Mouse (Mus musculus) MEL (cell line): ENCODE data around the gene Tmem91. TPM values are rescaled to one million over a fixed set of nuclear protein-coding genes. Genes with fewer than 3 reads are reported as not detected.

ENCODE experiments used
- DNase-seq: peaks from one replicate; pipeline ENCODE4 v3.0.0; 2011; ENCODE audit warnings: low read depth, low spot score
- H3K27ac ChIP-seq: 2 replicates; pipeline ENCODE4 v1.5.1; 2012; ENCODE audit warnings: low read depth, mild to moderate bottlenecking, control low read depth, low read length, moderate library complexity; ENCODE audit not compliant: control insufficient read depth
- H3K27me3 ChIP-seq, 2 experiments: fragments of 150-350 bp in 1 of 2; sonication (generic) in 1 of 2; 2 replicates each; pipeline ENCODE4 v1.6.1; 2012; ENCODE audit warnings: low read length in 2 of 2, mild to moderate bottlenecking in 2 of 2, improper control_type of control experiment in 1 of 2, moderate library complexity in 1 of 2; ENCODE audit not compliant: insufficient read depth in 2 of 2, control insufficient read depth in 1 of 2
- H3K36me3 ChIP-seq, 2 experiments: 2 replicates each; pipeline ENCODE4 v1.6.1; 2012 to 2014; ENCODE audit warnings: low read length in 2 of 2, improper control_type of control experiment in 1 of 2, inconsistent platforms in 1 of 2, mild to moderate bottlenecking in 1 of 2; ENCODE audit not compliant: insufficient read depth in 2 of 2, control insufficient read depth in 1 of 2
- H3K4me1 ChIP-seq, 2 experiments: fragments of 150-350 bp in 1 of 2; sonication (generic) in 1 of 2; 2 replicates each; pipeline ENCODE4 v1.6.1; 2012; ENCODE audit warnings: low read length in 2 of 2, improper control_type of control experiment in 1 of 2, mild to moderate bottlenecking in 1 of 2; ENCODE audit not compliant: insufficient read depth in 2 of 2, control insufficient read depth in 1 of 2
- H3K4me3 ChIP-seq, 2 experiments: fragments of 150-350 bp in 1 of 2; sonication (generic) in 1 of 2; 2 replicates each; pipeline ENCODE4 v1.5.1; 2012; ENCODE audit warnings: low read depth in 2 of 2, low read length in 2 of 2, mild to moderate bottlenecking in 2 of 2, moderate library complexity in 2 of 2, control low read depth in 1 of 2, improper control_type of control experiment in 1 of 2; ENCODE audit not compliant: control insufficient read depth in 1 of 2, insufficient read depth in 1 of 2
- H3K79me2 ChIP-seq: 2 replicates; pipeline ENCODE4 v1.6.1; 2012; ENCODE audit warnings: mild to moderate bottlenecking, low read length, moderate library complexity; ENCODE audit not compliant: control insufficient read depth, poor library complexity, insufficient read depth
- H3K9ac ChIP-seq: 2 replicates; pipeline ENCODE4 v1.6.1; 2012; ENCODE audit warnings: low read depth, mild to moderate bottlenecking, control low read depth, low read length, moderate library complexity; ENCODE audit not compliant: control insufficient read depth, poor library complexity, severe bottlenecking
- H3K9me3 ChIP-seq: fragments of 150-350 bp; sonication (generic); replicated peaks from 2 replicates; pipeline ENCODE4 v1.6.1; 2012; ENCODE audit warnings: mild to moderate bottlenecking, low read length, improper control_type of control experiment, moderate library complexity; ENCODE audit not compliant: insufficient read depth
- BHLHE40 ChIP-seq: IDR thresholded peaks from 2 replicates; pipeline ENCODE4 v1.6.1; 2012; ENCODE audit warnings: low read depth, mild to moderate bottlenecking, inconsistent platforms, low read length, improper control_type of control experiment, borderline replicate concordance
- CHD1 ChIP-seq: IDR thresholded peaks from 2 replicates; pipeline ENCODE4 v1.6.1; 2012; ENCODE audit warnings: low read depth, mild to moderate bottlenecking, inconsistent platforms, low read length, improper control_type of control experiment
- CHD2 ChIP-seq: IDR thresholded peaks from 2 replicates; pipeline ENCODE4 v1.6.1; 2011; ENCODE audit warnings: low read length, improper control_type of control experiment
- CTCF ChIP-seq, 3 experiments: IDR thresholded peaks in 2 of 3; conservative IDR thresholded peaks in 1 of 3; 2 replicates each; pipeline ENCODE4 v1.5.1; 2011 to 2012; ENCODE audit warnings: low read length in 3 of 3, low read depth in 2 of 3, mild to moderate bottlenecking in 2 of 3, improper control_type of control experiment in 1 of 3, inconsistent platforms in 1 of 3, mixed read lengths in 1 of 3, moderate library complexity in 1 of 3; ENCODE audit not compliant: control insufficient read depth in 1 of 3, insufficient read depth in 1 of 3, poor library complexity in 1 of 3, severe bottlenecking in 1 of 3
- E2F4 ChIP-seq: IDR thresholded peaks from 2 replicates; pipeline ENCODE4 v1.6.1; 2011; ENCODE audit warnings: low read depth, low read length, improper control_type of control experiment, borderline replicate concordance
- ELF1 ChIP-seq: IDR thresholded peaks from 2 replicates; pipeline ENCODE4 v1.6.1; 2014; ENCODE audit warnings: low read depth, mild to moderate bottlenecking, inconsistent platforms, low read length, improper control_type of control experiment, moderate library complexity
- EP300 ChIP-seq, 2 experiments: IDR thresholded peaks; 2 replicates each; pipeline ENCODE4 v1.6.1; 2011; ENCODE audit warnings: improper control_type of control experiment in 2 of 2, low read length in 2 of 2, low read depth in 1 of 2, mild to moderate bottlenecking in 1 of 2
- ETS1 ChIP-seq: IDR thresholded peaks from 2 replicates; pipeline ENCODE4 v1.6.1; 2012; ENCODE audit warnings: low read depth, mild to moderate bottlenecking, inconsistent platforms, low read length, improper control_type of control experiment, moderate library complexity
- GABPA ChIP-seq: IDR thresholded peaks from 2 replicates; pipeline ENCODE4 v1.6.1; 2012; ENCODE audit warnings: low read depth, mild to moderate bottlenecking, inconsistent platforms, low read length, improper control_type of control experiment, moderate library complexity
- GATA1 ChIP-seq: IDR thresholded peaks from 2 replicates; pipeline ENCODE4 v1.6.1; 2011; ENCODE audit warnings: low read depth, low read length, improper control_type of control experiment
- HCFC1 ChIP-seq: IDR thresholded peaks from 2 replicates; pipeline ENCODE4 v1.6.1; 2012; ENCODE audit warnings: low read depth, mild to moderate bottlenecking, inconsistent platforms, low read length, improper control_type of control experiment, moderate library complexity
- JUND ChIP-seq: IDR thresholded peaks from 2 replicates; pipeline ENCODE4 v1.6.1; 2011; ENCODE audit warnings: low read depth, mild to moderate bottlenecking, improper control_type of control experiment, low read length
- KAT2A ChIP-seq: conservative IDR thresholded peaks from 2 replicates; pipeline ENCODE4 v1.6.1; 2012; ENCODE audit warnings: low read depth, low read length, improper control_type of control experiment, inconsistent platforms
- MAFK ChIP-seq: IDR thresholded peaks from 2 replicates; pipeline ENCODE4 v1.6.1; 2011; ENCODE audit warnings: low read depth, mild to moderate bottlenecking, low read length, improper control_type of control experiment, borderline replicate concordance
- MAX ChIP-seq: IDR thresholded peaks from 2 replicates; pipeline ENCODE4 v1.6.1; 2011; ENCODE audit warnings: low read length, improper control_type of control experiment
- MAZ ChIP-seq: IDR thresholded peaks from 2 replicates; pipeline ENCODE4 v1.6.1; 2012; ENCODE audit warnings: low read depth, mild to moderate bottlenecking, inconsistent platforms, low read length, improper control_type of control experiment
- MXI1 ChIP-seq: IDR thresholded peaks from 2 replicates; pipeline ENCODE4 v1.6.1; 2011; ENCODE audit warnings: mild to moderate bottlenecking, low read depth, low read length, improper control_type of control experiment
- MYB ChIP-seq: IDR thresholded peaks from 2 replicates; pipeline ENCODE4 v1.6.1; 2011; ENCODE audit warnings: mild to moderate bottlenecking, low read depth, low read length, improper control_type of control experiment
- MYC ChIP-seq: IDR thresholded peaks from 2 replicates; pipeline ENCODE4 v1.6.1; 2011; ENCODE audit warnings: low read depth, mild to moderate bottlenecking, low read length, improper control_type of control experiment, moderate library complexity
- POLR2A ChIP-seq, 2 experiments: IDR thresholded peaks; 2 replicates each; pipeline ENCODE4 v1.6.1; 2011 to 2012; ENCODE audit warnings: low read length in 2 of 2, mild to moderate bottlenecking in 2 of 2, control low read depth in 1 of 2, improper control_type of control experiment in 1 of 2, low read depth in 1 of 2, moderate library complexity in 1 of 2; ENCODE audit not compliant: control insufficient read depth in 1 of 2, insufficient read depth in 1 of 2, poor library complexity in 1 of 2
- POLR2AphosphoS2 ChIP-seq: IDR thresholded peaks from 2 replicates; pipeline ENCODE4 v1.6.1; 2011; ENCODE audit warnings: low read length, improper control_type of control experiment
- POLR2AphosphoS5 ChIP-seq: IDR thresholded peaks from 2 replicates; pipeline ENCODE4 v1.6.1; 2012; ENCODE audit warnings: low read depth, borderline replicate concordance, mild to moderate bottlenecking, inconsistent platforms, low read length, moderate library complexity, mixed read lengths
- RAD21 ChIP-seq: IDR thresholded peaks from 2 replicates; pipeline ENCODE4 v1.6.1; 2011; ENCODE audit warnings: mild to moderate bottlenecking, low read depth, low read length, improper control_type of control experiment
- TAL1 ChIP-seq: IDR thresholded peaks from 2 replicates; pipeline ENCODE4 v1.6.1; 2012; ENCODE audit warnings: mild to moderate bottlenecking, inconsistent platforms, low read length, moderate library complexity, mixed read lengths
- TBP ChIP-seq: IDR thresholded peaks from 2 replicates; pipeline ENCODE4 v1.8.0; 2011; ENCODE audit warnings: low read depth, low read length, improper control_type of control experiment
- TCF12 ChIP-seq: IDR thresholded peaks from 2 replicates; pipeline ENCODE4 v1.6.1; 2014; ENCODE audit warnings: low read depth, mild to moderate bottlenecking, inconsistent platforms, low read length, improper control_type of control experiment, moderate library complexity
- UBTF ChIP-seq: IDR thresholded peaks from 2 replicates; pipeline ENCODE4 v1.6.1; 2012; ENCODE audit warnings: low read depth, mild to moderate bottlenecking, inconsistent platforms, low read length, improper control_type of control experiment, moderate library complexity, borderline replicate concordance; ENCODE audit not compliant: insufficient read depth
- USF1 ChIP-seq: IDR thresholded peaks from 2 replicates; pipeline ENCODE4 v1.6.1; 2014; ENCODE audit warnings: low read depth, mild to moderate bottlenecking, inconsistent platforms, low read length, improper control_type of control experiment, moderate library complexity
- ZMIZ1 ChIP-seq: IDR thresholded peaks from 2 replicates; pipeline ENCODE4 v1.6.1; 2012; ENCODE audit warnings: low read depth, mild to moderate bottlenecking, inconsistent platforms, low read length, improper control_type of control experiment, moderate library complexity
- ZNF384 ChIP-seq: IDR thresholded peaks from 2 replicates; pipeline ENCODE4 v1.6.1; 2012; ENCODE audit warnings: low read depth, mild to moderate bottlenecking, inconsistent platforms, low read length, improper control_type of control experiment
- polyA plus RNA-seq, 2 experiments: library from polyadenylated mRNA; stranded (reverse) in 1 of 2; unstranded in 1 of 2; fragments of >175 nt in 1 of 2; fragments of >200 nt in 1 of 2; gene quantifications; 2 replicates each; pipeline versions ENCODE4 v1.2.1 to v1.2.4; 2012; ENCODE audit warnings: low replicate concordance in 2 of 2, low read depth in 1 of 2; ENCODE audit not compliant: insufficient read length in 2 of 2, insufficient read depth in 1 of 2, missing spikeins in 1 of 2
- total RNA-seq: library from RNA; depleted of rRNA; stranded (reverse); fragments of 300-350 nt; gene quantifications from 2 replicates; pipeline ENCODE4 v1.2.3, GENCODE M21; 2012

Tmem91 gene
- total and polyA plus RNA-seq, 3 experiments, result 0.89 to 3.3 TPM; not detected in 1

DNA sequence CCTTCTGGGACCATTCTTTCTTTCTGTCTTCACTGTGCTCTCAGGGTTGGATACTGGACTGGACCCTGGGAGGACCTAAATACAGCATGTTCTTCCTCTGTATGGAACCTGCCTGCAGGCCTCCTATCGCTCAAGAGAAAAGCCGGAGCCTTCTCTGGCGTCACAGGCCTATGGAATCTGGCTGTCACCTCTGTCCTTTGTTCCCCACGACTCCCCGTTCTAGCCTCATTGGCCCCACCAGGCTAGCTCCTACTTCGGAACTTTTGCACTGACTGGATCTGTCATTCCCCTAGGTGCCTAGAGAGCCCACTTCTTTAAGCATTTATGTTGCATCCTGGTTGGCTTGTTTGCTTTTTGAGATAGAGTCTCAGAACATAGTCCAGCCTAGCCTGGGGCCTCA is 9.7 kb upstream of the Tmem91 start:
- H3K4me1 ChIP-seq, result peaks cover 13 to 46% of the 10 kb centered on the region in 2 experiments

DNA sequence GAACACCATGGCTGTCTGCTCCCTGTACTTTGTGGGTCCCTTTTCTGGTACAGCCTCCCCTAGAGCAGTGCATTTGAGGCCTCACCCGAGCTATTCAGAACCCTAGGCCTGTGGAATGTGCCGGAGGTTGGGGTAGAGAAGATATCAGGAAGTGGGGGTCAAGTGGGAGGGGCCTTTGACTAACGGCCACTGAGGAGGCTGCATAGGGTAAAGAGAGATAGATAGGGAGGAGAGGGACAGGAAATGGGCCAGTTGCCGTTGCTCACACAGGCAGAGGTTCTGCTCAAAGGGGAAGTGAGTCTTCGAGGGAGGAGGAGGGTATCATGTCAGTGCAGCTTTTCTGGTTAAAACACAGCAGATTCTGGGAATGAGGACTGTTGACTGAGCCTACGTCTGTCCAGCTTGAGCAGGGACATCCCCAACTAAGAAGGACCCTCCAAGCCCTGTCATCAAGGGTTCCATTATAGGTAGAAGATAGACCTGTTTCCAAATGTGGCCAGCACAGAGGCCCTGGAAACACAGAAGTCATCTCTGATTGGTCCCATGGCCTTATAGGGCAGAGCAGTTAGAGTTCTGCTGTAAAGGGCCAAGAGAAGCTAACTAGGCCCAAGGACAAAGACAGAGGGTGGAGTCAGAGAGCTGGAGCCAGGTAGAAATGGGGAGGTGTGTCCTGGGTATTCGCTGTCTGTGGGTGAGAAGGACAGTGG is 8.7 kb upstream of the Tmem91 start:
- DNase-seq, result peak; percentile 98
- peak overlapping the region; percentile 0 to 43; a peak in 3 of 4 replicates for H3K4me3 ChIP-seq
- peaks cover 15 to 57% of the 10 kb centered on the region in 2 experiments for H3K4me1 ChIP-seq
- H3K79me2 ChIP-seq, result peaks cover 53% of the 10 kb centered on the region
- no peaks in the 10 kb centered on the region for H3K27me3 ChIP-seq
- peaks cover 0 to 51% of the 10 kb centered on the region in 2 experiments; a peak in 2 of 4 replicates for H3K36me3 ChIP-seq
- no peaks in the 10 kb centered on the region for H3K9me3 ChIP-seq
- H3K27ac ChIP-seq, result peak overlapping the region; percentile 99
- peak overlapping the region; percentile 81 for H3K9ac ChIP-seq
- TF ChIP-seq E2F4 (no peak), JUND (no peak), HCFC1 (no peak), CTCF (IDR thresholded peaks at IDR 0.05 in 2 of 3, conservative IDR thresholded peaks at IDR 0.05 in 1 of 3; ENCODE audit: control insufficient read depth in 1 of 3, insufficient read depth in 1 of 3, low read depth in 2 of 3, low read length in 3 of 3, poor library complexity in 1 of 3, severe bottlenecking in 1 of 3) (no peak), RAD21 (no peak), CHD2 (no peak), MAFK (no peak), BHLHE40 (no peak), USF1 (no peak), ETS1 (no peak), MXI1 (no peak), POLR2AphosphoS2 (no peak), ZNF384 (no peak), MYC (no peak), POLR2AphosphoS5 (no peak), TCF12 (no peak), MAZ (no peak), ELF1 (no peak), TAL1 (peak; percentile 70), EP300 (IDR thresholded peaks at IDR 0.05; ENCODE audit: low read depth in 1 of 2, low read length in 2 of 2) (no peak), GABPA (no peak), POLR2A (IDR thresholded peaks at IDR 0.05; ENCODE audit: control insufficient read depth in 1 of 2, insufficient read depth in 1 of 2, low read depth in 1 of 2, low read length in 2 of 2, poor library complexity in 1 of 2) (peak in 1 of 2 experiments; percentile 94; a peak in 3 of 4 replicates), MYB (no peak), GATA1 (peak; percentile 87), TBP (peak; percentile 89), ZMIZ1 (no peak), CHD1 (no peak), MAX (no peak), KAT2A (no peak), UBTF (0 out of 2 replicates have a peak, but pooled peaks have one; percentile 20)

More for the DNA sequence above, 9.7 kb upstream of the Tmem91 start:
- no peak overlapping the region for H3K4me3 ChIP-seq
- TF ChIP-seq CTCF (IDR thresholded peaks at IDR 0.05 in 2 of 3, conservative IDR thresholded peaks at IDR 0.05 in 1 of 3; ENCODE audit: control insufficient read depth in 1 of 3, insufficient read depth in 1 of 3, low read depth in 2 of 3, low read length in 3 of 3, poor library complexity in 1 of 3, severe bottlenecking in 1 of 3) (no peak), TBP (no peak), KAT2A (no peak)
- H3K36me3 ChIP-seq, result peaks cover 0 to 43% of the 10 kb centered on the region in 2 experiments; a peak in 2 of 4 replicates
- peak overlapping the region; percentile 99 for H3K27ac ChIP-seq
- no peaks in the 10 kb centered on the region for H3K27me3 ChIP-seq
- 0 out of 2 replicates have a peak overlapping the region, but pooled peaks have one; percentile 5 for H3K9ac ChIP-seq
- DNase-seq, result no peak
- no peaks in the 10 kb centered on the region for H3K9me3 ChIP-seq
- H3K79me2 ChIP-seq, result peaks cover 63% of the 10 kb centered on the region
